Mouse (Mus musculus): ENCODE measurements around the gene Nrarp. TPM values are rescaled to one million over a fixed set of nuclear protein-coding genes. Genes with fewer than 3 reads are reported as not detected.
A peak's percentile ranks its signal among the peaks of the same experiment; 100 is the strongest.

Gene Nrarp
- total and polyA plus RNA-seq, 3 experiments: 0.20 to 3.1 (median 0.35) TPM

GRCm38 (mm10) chr2:25224766-25225752 is 44.5 kb downstream of the Nrarp start:
- Histone ChIP-seq H3K4me1 (ENCODE audit: control insufficient read depth in 1 of 2, insufficient read depth in 2 of 2) (peaks cover 13 to 34% of the 10 kb centered on the region in 2 experiments; a peak in 3 of 4 replicates), H3K4me3 (replicated peaks in 1 of 3; ENCODE audit: low read depth in 2 of 3, low read length in 2 of 3, poor library complexity in 1 of 3) (peak overlapping the region; percentile 64 to 73 (median 65)), H3K9ac (ENCODE audit: insufficient read depth, low read depth) (peak overlapping the region; percentile 89), H3K4me2 (ENCODE audit: insufficient read depth, low read depth, poor library complexity, severe bottlenecking) (peak overlapping the region; percentile 76), H3K27me3 (replicated peaks) (peaks cover 12% of the 10 kb centered on the region), H3K27ac (ENCODE audit: insufficient read depth, low read depth) (peak overlapping the region; percentile 93), H3K79me2 (replicated peaks; ENCODE audit: control insufficient read depth, extremely low read depth, insufficient read depth, poor library complexity, severe bottlenecking) (peaks cover 9% of the 10 kb centered on the region), H3K36me3 (replicated peaks in 1 of 2; ENCODE audit: control insufficient read depth in 1 of 2, insufficient read depth in 1 of 2, low read length in 1 of 2) (peaks cover 22 to 26% of the 10 kb centered on the region in 2 experiments), H3K9me3 (replicated peaks; ENCODE audit: low read length) (no peaks in the 10 kb centered on the region)
- TF ChIP-seq MAX (IDR thresholded peaks at IDR 0.05; ENCODE audit: low read length) (no peak), TCF12 (IDR thresholded peaks at IDR 0.05; ENCODE audit: low read depth, low read length) (no peak), GABPA (IDR thresholded peaks at IDR 0.05; ENCODE audit: insufficient replicate concordance, low read depth, low read length) (no peak), BHLHE40 (IDR thresholded peaks at IDR 0.05; ENCODE audit: low read depth, low read length) (no peak), UBTF (IDR thresholded peaks at IDR 0.05; ENCODE audit: low read depth, low read length) (no peak), RAD21 (IDR thresholded peaks at IDR 0.05; ENCODE audit: low read depth, low read length) (no peak), JUND (conservative IDR thresholded peaks at IDR 0.05; ENCODE audit: low read depth, low read length) (no peak), POLR2AphosphoS2 (IDR thresholded peaks at IDR 0.05; ENCODE audit: low read depth, low read length) (no peak), HCFC1 (IDR thresholded peaks at IDR 0.05; ENCODE audit: low read depth, low read length) (peak; percentile 59), RCOR1 (conservative IDR thresholded peaks at IDR 0.05; ENCODE audit: low read depth, low read length) (no peak), CHD1 (IDR thresholded peaks at IDR 0.05; ENCODE audit: low read depth, low read length) (no peak), MEF2A (IDR thresholded peaks at IDR 0.05; ENCODE audit: borderline replicate concordance, low read depth, low read length) (no peak), JUN (IDR thresholded peaks at IDR 0.05; ENCODE audit: insufficient read depth, low read depth, low read length) (no peak), SIN3A (IDR thresholded peaks at IDR 0.05; ENCODE audit: low read length) (no peak; the same call in 1 of the 2 replicates), POLR2A (IDR thresholded peaks at IDR 0.05; ENCODE audit: low read depth, low read length) (no peak), ZKSCAN1 (IDR thresholded peaks at IDR 0.05; ENCODE audit: borderline replicate concordance, low read depth, low read length) (no peak), MYC (IDR thresholded peaks at IDR 0.05; ENCODE audit: low read depth, low read length) (no peak), KAT2A (IDR thresholded peaks at IDR 0.05; ENCODE audit: insufficient replicate concordance, low read length) (no peak), ZC3H11A (IDR thresholded peaks at IDR 0.05; ENCODE audit: low read depth, low read length) (no peak), ETS1 (conservative IDR thresholded peaks at IDR 0.05; ENCODE audit: low read depth, low read length) (no peak), MXI1 (IDR thresholded peaks at IDR 0.05; ENCODE audit: low read depth, low read length) (peak; percentile 24; the same call in 1 of the 2 replicates), NELFE (IDR thresholded peaks at IDR 0.05; ENCODE audit: low read depth, low read length) (no peak), TBP (conservative IDR thresholded peaks at IDR 0.05; ENCODE audit: low read depth, low read length) (no peak), USF1 (IDR thresholded peaks at IDR 0.05; ENCODE audit: low read depth, low read length) (no peak), IRF4 (IDR thresholded peaks at IDR 0.05; ENCODE audit: low read depth, low read length) (no peak; the same call in 1 of the 2 replicates), E2F4 (IDR thresholded peaks at IDR 0.05; ENCODE audit: insufficient replicate concordance, low read depth, low read length) (no peak), MAZ (IDR thresholded peaks at IDR 0.05; ENCODE audit: low read depth, low read length) (peak; percentile 93), CHD2 (IDR thresholded peaks at IDR 0.05; ENCODE audit: low read length) (peak; percentile 95), USF2 (conservative IDR thresholded peaks at IDR 0.05; ENCODE audit: low read depth, low read length) (no peak), ZNF384 (IDR thresholded peaks at IDR 0.05; ENCODE audit: low read depth, low read length) (peak; percentile 7; the same call in 1 of the 2 replicates), EP300 (IDR thresholded peaks at IDR 0.05; ENCODE audit: low read length) (no peak), ELF1 (IDR thresholded peaks at IDR 0.05; ENCODE audit: low read depth, low read length) (peak; percentile 72), NRF1 (IDR thresholded peaks at IDR 0.05; ENCODE audit: low read depth, low read length) (peak; percentile 79), ZMIZ1 (IDR thresholded peaks at IDR 0.05; ENCODE audit: low read depth, low read length) (no peak), CTCF (conservative IDR thresholded peaks at IDR 0.05 in 1 of 2, IDR thresholded peaks at IDR 0.05 in 1 of 2; ENCODE audit: low read depth in 2 of 2, low read length in 2 of 2) (no peak), MAFK (IDR thresholded peaks at IDR 0.05; ENCODE audit: insufficient replicate concordance, low read length) (no peak), SMC3 (IDR thresholded peaks at IDR 0.05; ENCODE audit: low read depth, low read length) (no peak), PAX5 (IDR thresholded peaks at IDR 0.05; ENCODE audit: low read length) (no peak)
- no peak for DNase-seq (ENCODE audit: extremely low read depth)
- dilution Hi-C loops (cut with MboI; ENCODE audit: extremely low pct_ligation_motif_present, extremely low pct_unique_long_range_greater_than_20kb, low sequenced_read_pairs): no loop called here
- in situ Hi-C loops (cut with MboI; ENCODE audit: low pct_ligation_motif_present, low pct_unique_long_range_greater_than_20kb, low sequenced_read_pairs): no loop called here

All from CH12.LX (cell line).